Mouse (Mus musculus) liver, embryonic 12.5 days (tissue): Measurements from ENCODE around the gene Wasf2. TPM values are rescaled to one million over a fixed set of nuclear protein-coding genes. Genes with fewer than 3 reads are reported as not detected.

Experiments used
- ATAC-seq: fragments of 200-750 bp; cut with Nextera tagmentation; 2 replicates; pipeline ENCODE4 v1.8.0; 2017; ENCODE audit warnings: moderate number of reproducible peaks, mild to moderate bottlenecking, moderate library complexity
- H3K27ac ChIP-seq: fragments of 300-500 bp; sonication (generic); 2 replicates; pipeline ENCODE4 v1.5.1; 2016; ENCODE audit warnings: mild to moderate bottlenecking
- H3K27me3 ChIP-seq: fragments of 300-500 bp; sonication (generic); replicated peaks from 2 replicates; pipeline ENCODE4 v1.6.1; 2016; ENCODE audit warnings: mild to moderate bottlenecking, moderate library complexity
- H3K36me3 ChIP-seq: fragments of 300-500 bp; sonication (generic); 2 replicates; pipeline ENCODE4 v1.6.1; 2016; ENCODE audit warnings: mild to moderate bottlenecking, moderate library complexity
- H3K4me1 ChIP-seq: fragments of 300-500 bp; sonication (generic); 2 replicates; pipeline ENCODE4 v1.6.1; 2016
- H3K4me2 ChIP-seq: fragments of 300-500 bp; sonication (generic); 2 replicates; pipeline ENCODE4 v1.6.1; 2016; ENCODE audit warnings: mild to moderate bottlenecking, moderate library complexity
- H3K4me3 ChIP-seq: fragments of 300-500 bp; sonication (generic); 2 replicates; pipeline ENCODE4 v1.5.1; 2016; ENCODE audit warnings: mild to moderate bottlenecking, moderate library complexity
- H3K9ac ChIP-seq: fragments of 300-500 bp; sonication (generic); 2 replicates; pipeline ENCODE4 v1.6.1; 2016; ENCODE audit warnings: mild to moderate bottlenecking, moderate library complexity
- H3K9me3 ChIP-seq: fragments of 300-500 bp; sonication (generic); replicated peaks from 2 replicates; pipeline ENCODE4 v1.6.1; 2016; ENCODE audit warnings: mild to moderate bottlenecking, moderate library complexity
- WGBS: fragments of 180-500 bp; shearing (Covaris S2); methylation state at CpG from one replicate; pipeline ENCODE4 v1.1.7; 2016; ENCODE audit not compliant: insufficient replicate concordance; 5-methylcytosine and 5-hydroxymethylcytosine counted together
- polyA plus RNA-seq: library from polyadenylated mRNA; unstranded; fragments of >200 nt; fragmentation: Nextera tagmentation; extraction: Ambion mirVana; gene quantifications from 2 replicates; pipeline ENCODE4 v1.2.1, GENCODE M21; 2016

Gene Wasf2
- polyA plus RNA-seq, 1 experiment from 2014 or later = 35.9 TPM

DNA sequence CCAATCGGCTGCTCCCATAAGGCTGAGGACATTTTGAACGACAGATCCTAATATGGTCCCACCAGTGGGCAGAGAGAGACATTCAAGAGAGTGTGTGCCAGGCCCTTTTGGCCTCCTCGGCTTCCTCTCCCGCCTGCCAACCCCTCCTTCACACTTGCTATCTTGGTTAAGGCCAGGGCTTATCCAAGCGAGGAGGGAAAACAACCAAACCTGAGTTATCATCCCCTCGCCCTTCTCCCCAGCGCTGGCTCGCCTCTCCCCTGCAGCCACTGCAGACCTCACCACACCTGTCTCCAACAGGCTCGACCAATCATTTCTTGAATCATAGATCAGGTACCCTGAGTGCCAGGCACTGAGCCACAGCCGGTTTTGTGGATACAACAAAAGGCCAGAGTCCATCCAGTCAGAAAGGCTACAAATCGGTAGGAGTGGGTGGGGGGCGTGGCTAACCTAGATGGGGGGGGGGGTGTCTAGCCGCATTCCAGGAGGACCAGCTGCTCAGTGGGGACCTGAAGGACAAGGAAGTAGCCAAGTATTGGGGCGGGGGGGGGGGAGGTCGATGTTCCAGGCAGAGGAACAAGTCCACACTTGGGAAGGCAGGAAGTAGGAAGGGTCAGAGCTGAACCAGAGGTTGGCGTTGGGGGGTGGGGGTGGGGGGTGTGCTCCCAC lies 26.6 kb upstream of the Wasf2 start:
- Histone ChIP-seq H3K4me3 (no peak overlapping the region), H3K9me3 (no peaks in the 10 kb centered on the region)
- WGBS = 17% methylated on average over 15 of the region's 16 CpGs

DNA sequence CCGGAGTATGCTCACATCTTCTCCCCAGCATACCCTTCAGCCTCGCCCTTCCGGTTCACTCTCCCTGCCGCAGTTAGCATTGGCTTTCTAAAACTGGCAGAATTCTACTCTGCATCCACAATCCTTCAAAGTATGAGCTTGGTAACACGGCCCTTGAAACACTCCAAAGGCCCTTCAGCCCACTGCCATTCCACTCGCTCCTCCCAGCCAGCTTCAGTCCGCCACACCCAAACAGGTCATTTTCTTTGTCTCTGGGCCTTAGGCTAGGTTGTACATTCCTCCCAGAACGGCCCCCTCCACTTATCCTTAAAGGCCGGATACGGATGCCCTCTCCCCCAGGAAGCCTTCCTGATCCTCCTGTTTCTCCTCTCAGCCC lies 26.1 kb upstream of the Wasf2 start:
- Histone ChIP-seq H3K27ac (peak overlapping the region; percentile 40; the same call in 1 of the 2 replicates), H3K4me3 (no peak overlapping the region), H3K9ac (no peak overlapping the region), H3K4me1 (peaks cover 33% of the 10 kb centered on the region), H3K36me3 (no peaks in the 10 kb centered on the region), H3K27me3 (no peaks in the 10 kb centered on the region), H3K9me3 (no peaks in the 10 kb centered on the region), H3K4me2 (peak overlapping the region; percentile 28; the same call in 1 of the 2 replicates)
- WGBS = 36% methylated on average over 10 of the region's 10 CpGs
- ATAC-seq = no peak

More for the DNA sequence above, 26.6 kb upstream of the Wasf2 start:
- H3K4me1 ChIP-seq = peaks cover 29% of the 10 kb centered on the region
- peak overlapping the region; percentile 40; the same call in 1 of the 2 replicates for H3K27ac ChIP-seq
- peak overlapping the region; percentile 28 for H3K4me2 ChIP-seq
- no peaks in the 10 kb centered on the region for H3K27me3 ChIP-seq
- no peaks in the 10 kb centered on the region for H3K36me3 ChIP-seq
- 0 out of 2 replicates have a peak overlapping the region, but pooled peaks have one; percentile 7 for H3K9ac ChIP-seq
- peak; percentile 61 for ATAC-seq

DNA sequence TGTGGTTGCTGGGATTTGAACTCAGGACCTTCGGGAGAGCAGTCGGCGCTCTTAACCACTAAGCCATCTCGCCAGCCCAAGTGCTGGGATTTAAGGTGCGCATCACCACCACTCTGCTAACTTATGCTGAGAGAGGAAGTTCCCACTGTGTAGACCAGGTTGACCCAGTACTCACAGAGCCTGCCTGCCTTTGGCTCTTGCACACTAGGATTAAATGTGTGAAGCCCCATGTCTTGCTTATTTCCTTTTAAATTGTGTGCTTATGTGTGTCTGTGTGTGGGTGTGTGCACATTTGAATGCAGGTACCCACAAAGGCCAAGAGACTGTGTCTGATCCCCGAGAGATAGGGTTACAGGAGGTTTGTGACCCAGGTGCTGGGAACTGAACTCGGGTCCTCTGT lies 23.6 kb upstream of the Wasf2 start:
- ATAC-seq = no peak
- Histone ChIP-seq H3K9ac (no peak overlapping the region), H3K4me1 (peaks cover 33% of the 10 kb centered on the region), H3K36me3 (no peaks in the 10 kb centered on the region), H3K9me3 (no peaks in the 10 kb centered on the region), H3K4me3 (no peak overlapping the region), H3K27ac (no peak overlapping the region), H3K27me3 (no peaks in the 10 kb centered on the region), H3K4me2 (no peak overlapping the region)
- WGBS = 78% methylated on average over 7 of the region's 7 CpGs

DNA sequence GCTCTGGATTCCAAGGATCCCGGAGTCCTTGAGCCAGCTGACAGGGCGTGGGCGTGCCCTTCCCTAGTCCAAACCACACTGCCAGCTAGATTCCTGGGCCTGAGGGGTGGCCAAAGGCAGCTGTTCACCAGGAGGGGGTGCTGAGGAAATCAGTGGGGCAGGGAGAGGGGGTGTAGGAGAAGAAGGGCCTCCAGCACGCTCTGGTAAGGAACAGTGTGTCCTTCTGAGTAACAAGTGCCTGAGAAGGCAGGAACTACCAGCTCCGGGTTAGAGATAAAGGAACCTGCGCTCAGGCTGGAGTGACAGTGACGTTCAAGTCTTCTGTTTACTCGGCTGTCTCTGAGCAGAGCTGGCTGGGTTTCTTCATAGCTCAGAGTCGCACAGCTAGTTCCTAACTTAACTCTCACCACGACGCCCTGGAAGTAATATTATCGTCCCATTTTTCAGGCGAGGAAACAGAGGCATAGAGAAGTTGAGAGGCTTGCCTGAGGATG lies 22.5 kb upstream of the Wasf2 start:
- Histone ChIP-seq H3K27ac (peak overlapping the region; percentile 17; the same call in 1 of the 2 replicates), H3K4me2 (no peak overlapping the region; the same call in 1 of the 2 replicates), H3K4me1 (peaks cover 33% of the 10 kb centered on the region), H3K36me3 (no peaks in the 10 kb centered on the region), H3K9me3 (no peaks in the 10 kb centered on the region), H3K9ac (no peak overlapping the region), H3K4me3 (no peak overlapping the region), H3K27me3 (no peaks in the 10 kb centered on the region)
- no peak for ATAC-seq
- 27% methylated on average over 13 of the region's 13 CpGs for WGBS

DNA sequence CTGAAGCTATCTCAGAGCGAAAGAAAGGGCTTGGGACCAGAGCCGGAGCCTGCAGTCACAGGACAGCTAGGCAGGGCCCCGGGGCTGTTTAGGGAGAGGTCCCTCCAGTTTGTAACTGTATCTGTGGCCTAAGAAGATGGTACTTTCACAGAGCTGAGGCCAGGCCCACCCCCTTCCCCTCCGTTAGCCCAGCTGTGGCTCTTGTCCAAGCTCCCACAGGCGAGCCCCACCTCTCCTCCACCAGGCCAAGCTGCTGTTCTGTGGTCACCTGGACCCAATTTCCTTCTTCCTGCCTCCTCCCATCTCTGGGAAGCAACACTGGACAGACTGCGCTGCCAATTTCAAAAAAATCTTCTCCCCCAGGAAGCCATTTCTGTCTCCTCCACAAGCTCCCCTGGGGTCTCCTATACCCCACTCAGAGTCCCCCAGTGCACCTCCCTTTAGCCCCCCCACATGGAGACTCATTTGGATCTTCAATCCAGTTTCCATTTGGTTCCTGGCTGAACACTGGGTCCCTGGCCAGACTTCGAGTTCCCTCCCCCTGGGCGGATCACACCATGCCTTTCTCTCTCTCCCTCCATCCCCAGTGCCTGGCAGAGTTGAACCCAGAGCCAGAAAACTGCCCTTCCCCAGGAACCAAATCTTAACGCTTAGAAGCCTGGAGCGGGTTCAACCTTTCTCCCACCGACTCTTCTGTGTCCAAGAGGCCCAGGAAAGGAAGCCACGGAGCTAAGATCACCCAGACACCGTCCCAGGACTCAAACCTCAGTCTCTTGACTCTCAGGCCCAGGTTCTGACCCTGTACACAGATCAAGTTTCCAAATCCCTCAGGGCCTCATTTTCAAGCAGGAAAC lies 21.6 kb upstream of the Wasf2 start:
- no peak for ATAC-seq
- Histone ChIP-seq H3K4me1 (peaks cover 27% of the 10 kb centered on the region), H3K9ac (no peak overlapping the region), H3K27me3 (no peaks in the 10 kb centered on the region), H3K36me3 (no peaks in the 10 kb centered on the region), H3K27ac (no peak overlapping the region), H3K4me3 (no peak overlapping the region), H3K4me2 (no peak overlapping the region), H3K9me3 (no peaks in the 10 kb centered on the region)
- 73% methylated on average over 13 of the region's 13 CpGs for WGBS

DNA sequence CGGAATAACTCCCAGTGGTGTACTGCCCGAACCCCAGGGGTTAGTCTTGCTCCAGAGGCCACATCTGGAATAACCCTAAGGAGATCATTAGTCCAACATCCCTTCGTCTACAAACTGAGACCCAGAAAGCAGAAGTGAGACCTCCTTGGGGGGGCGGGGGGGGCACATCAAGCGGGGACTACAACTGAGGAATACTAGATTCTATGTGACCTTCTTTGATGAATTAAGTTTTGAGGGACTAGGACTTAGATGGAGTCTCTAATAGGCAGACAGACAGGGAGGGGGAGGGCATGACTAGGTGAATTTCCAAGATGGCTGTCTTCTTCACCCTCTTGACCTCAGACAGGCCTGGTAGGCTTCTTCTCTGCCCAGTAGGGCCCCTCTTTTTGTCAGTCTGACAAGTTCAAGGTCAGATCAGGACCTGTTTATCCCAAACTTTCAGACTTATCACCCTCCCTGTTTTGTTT lies 20.9 kb upstream of the Wasf2 start:
- no peak overlapping the region for H3K9ac ChIP-seq
- no peak for ATAC-seq
- no peaks in the 10 kb centered on the region for H3K27me3 ChIP-seq
- 62% methylated on average over 5 of the region's 5 CpGs for WGBS
- no peak overlapping the region for H3K4me3 ChIP-seq
- H3K4me2 ChIP-seq = no peak overlapping the region
- no peak overlapping the region for H3K27ac ChIP-seq
- H3K36me3 ChIP-seq = no peaks in the 10 kb centered on the region
- H3K4me1 ChIP-seq = peaks cover 20% of the 10 kb centered on the region
- no peaks in the 10 kb centered on the region for H3K9me3 ChIP-seq

DNA sequence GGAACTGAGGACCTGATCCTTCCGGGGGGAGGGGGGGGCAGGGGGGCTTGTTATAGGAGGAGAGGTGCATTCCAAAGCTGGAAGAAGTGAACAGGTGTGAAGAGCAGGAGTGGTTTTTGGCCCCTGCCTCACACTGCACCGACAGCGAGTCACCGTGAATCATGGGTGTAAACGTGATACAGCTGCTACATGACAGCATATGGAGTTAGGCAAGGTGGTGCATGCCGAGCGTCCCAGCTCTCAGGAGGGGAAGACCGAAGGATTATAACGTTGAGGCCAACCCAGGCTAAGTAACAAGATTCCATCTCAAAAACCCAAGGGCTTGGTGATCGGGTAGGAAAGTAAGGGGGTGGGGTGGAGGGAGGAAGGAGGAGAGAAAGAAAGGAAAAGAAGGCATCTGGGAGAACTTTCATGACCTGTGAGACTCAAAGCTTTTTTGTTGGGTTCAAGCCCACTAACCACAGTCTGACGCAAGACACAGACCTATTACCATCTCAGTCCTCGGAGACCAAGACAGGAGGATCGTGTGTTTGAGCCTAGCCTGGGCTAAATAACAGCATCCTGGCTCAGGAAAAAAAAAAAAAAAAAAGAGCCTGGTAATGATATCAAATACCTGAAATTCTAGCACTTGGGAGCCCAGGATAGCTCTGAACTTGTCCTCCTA lies 18.0 kb upstream of the Wasf2 start:
- Histone ChIP-seq H3K4me2 (no peak overlapping the region), H3K4me1 (peaks cover 25% of the 10 kb centered on the region), H3K9ac (no peak overlapping the region), H3K27ac (no peak overlapping the region), H3K9me3 (no peaks in the 10 kb centered on the region), H3K36me3 (no peaks in the 10 kb centered on the region), H3K27me3 (no peaks in the 10 kb centered on the region), H3K4me3 (no peak overlapping the region)
- 56% methylated on average over 13 of the region's 13 CpGs for WGBS
- ATAC-seq = no peak

DNA sequence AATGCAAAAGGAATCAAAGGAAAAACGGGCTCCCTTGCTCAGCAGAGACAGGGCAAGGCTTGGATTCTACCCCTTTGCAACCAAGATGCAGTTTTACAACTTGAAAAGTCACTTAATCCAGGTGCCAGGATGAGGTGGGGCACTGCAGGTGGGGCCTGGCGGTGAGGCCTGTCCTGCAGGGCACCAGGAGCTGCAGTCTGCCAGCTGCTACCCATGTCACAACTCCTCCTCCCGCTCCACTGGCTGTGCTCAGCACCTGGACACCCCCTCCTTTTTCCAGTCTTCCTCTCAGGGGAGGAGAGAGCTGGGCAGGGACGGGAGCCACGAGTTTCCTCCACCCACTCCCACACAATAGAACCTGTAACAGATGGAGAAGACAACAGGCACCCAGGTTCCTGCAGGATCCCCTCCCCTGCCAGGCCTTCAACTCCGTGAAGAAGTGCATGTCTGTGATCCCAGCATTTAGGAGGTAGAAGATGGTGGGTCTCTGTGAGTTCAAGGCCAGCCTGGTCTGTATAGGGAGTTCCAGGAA lies 16.9 kb upstream of the Wasf2 start:
- H3K27me3 ChIP-seq = no peaks in the 10 kb centered on the region
- no peak overlapping the region for H3K4me2 ChIP-seq
- no peak overlapping the region for H3K9ac ChIP-seq
- no peaks in the 10 kb centered on the region for H3K36me3 ChIP-seq
- no peak for ATAC-seq
- H3K4me3 ChIP-seq = no peak overlapping the region
- H3K27ac ChIP-seq = no peak overlapping the region
- peaks cover 22% of the 10 kb centered on the region for H3K4me1 ChIP-seq
- no peaks in the 10 kb centered on the region for H3K9me3 ChIP-seq
- 60% methylated on average over 6 of the region's 6 CpGs for WGBS

DNA sequence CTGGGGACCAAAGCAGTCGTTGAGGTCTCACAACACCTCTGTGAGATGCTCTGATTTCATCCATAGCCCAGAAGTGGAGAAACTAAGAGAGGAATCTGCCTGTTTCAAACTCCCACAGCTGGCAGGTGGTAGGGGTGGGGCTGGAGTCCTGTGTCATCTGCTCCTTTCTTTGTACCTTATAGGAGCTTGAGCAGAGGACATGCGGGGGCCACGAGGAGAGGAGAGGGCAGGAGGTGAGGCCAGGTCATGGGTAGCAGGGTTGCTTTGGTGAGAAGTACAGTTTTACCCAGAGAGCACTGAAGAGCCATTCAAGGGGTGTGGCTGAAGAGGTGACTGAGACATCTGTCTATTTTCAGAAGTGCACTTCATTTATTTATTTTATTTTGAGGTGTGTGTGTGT lies 15.5 kb upstream of the Wasf2 start:
- H3K36me3 ChIP-seq = no peaks in the 10 kb centered on the region
- no peak overlapping the region for H3K27ac ChIP-seq
- H3K27me3 ChIP-seq = no peaks in the 10 kb centered on the region; the same call in 1 of the 2 replicates
- no peak overlapping the region for H3K9ac ChIP-seq
- H3K4me3 ChIP-seq = no peak overlapping the region
- peaks cover 22% of the 10 kb centered on the region for H3K4me1 ChIP-seq
- no peaks in the 10 kb centered on the region for H3K9me3 ChIP-seq
- H3K4me2 ChIP-seq = no peak overlapping the region
- no peak for ATAC-seq
- WGBS = 67% methylated on average over 3 of the region's 3 CpGs

DNA sequence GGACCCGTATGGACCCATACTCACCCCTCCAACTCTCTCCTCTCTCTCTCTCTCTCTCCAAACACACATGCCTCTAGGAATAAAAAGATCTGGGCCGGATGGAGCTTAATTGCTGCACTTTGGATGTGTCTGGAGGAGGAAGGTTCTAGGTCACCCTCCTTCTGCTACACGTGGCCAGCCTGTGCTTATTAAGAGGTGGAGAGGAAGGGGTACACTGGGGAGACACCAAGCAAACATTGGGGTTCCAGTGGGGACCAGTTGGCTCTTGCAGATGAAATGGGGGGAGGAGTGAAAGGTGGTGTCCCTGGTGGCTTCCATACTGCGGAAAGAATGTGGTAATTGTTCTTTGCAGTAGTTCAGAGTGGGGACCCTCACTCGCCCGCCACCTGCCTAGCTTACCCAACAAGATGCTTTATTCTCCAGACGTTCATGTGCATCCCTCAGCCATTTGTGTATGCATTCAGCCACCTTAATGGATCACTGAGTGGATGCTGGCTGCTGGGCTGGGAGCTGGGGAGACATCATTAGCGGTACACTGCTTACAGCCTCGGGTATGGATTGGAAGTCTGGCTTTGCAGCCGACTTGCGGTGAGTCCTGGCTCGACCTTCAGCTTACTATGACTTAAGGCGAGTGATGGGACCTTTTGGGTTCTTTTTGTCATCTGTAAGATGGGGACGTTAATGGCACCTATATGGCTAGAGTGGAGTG lies 14.4 kb upstream of the Wasf2 start:
- 70% methylated on average over 14 of the region's 14 CpGs for WGBS
- Histone ChIP-seq H3K9ac (no peak overlapping the region), H3K9me3 (no peaks in the 10 kb centered on the region), H3K4me1 (peaks cover 22% of the 10 kb centered on the region), H3K36me3 (no peaks in the 10 kb centered on the region), H3K4me3 (no peak overlapping the region), H3K4me2 (no peak overlapping the region), H3K27me3 (no peaks in the 10 kb centered on the region; the same call in 1 of the 2 replicates), H3K27ac (no peak overlapping the region)
- no peak for ATAC-seq
